Mouse (Mus musculus): ENCODE measurements around the gene Zbtb41. TPM values are rescaled to one million over a fixed set of nuclear protein-coding genes. Genes with fewer than 3 reads are reported as not detected.

Zbtb41 gene
- polyA plus RNA-seq, 1 experiment = 0.02 TPM

GRCm38 (mm10) chr1:139501258-139501752, 79.2 kb downstream of the Zbtb41 start, which contains the start of gene F13b:
TSS of gene F13b (plus strand) at chr1:139501702.
- Histone ChIP-seq H3K9me3 (ENCODE audit: control insufficient read depth, low read length) (no peaks in the 10 kb centered on the region), H3K4me1 (ENCODE audit: control insufficient read depth) (no peaks in the 10 kb centered on the region), H3K27me3 (ENCODE audit: control insufficient read depth) (no peaks in the 10 kb centered on the region), H3K4me3 (replicated peaks) (no peak within 1 kb of the TSS), H3K36me3 (ENCODE audit: control insufficient read depth) (peaks cover 3% of the 10 kb centered on the region)
- no peak for TF ChIP-seq GATA1 (IDR thresholded peaks at IDR 0.05; ENCODE audit: low read length)
- no peak for TF ChIP-seq TAL1 (IDR thresholded peaks at IDR 0.05; ENCODE audit: low read length)

Other genes with a start within 250 kb of the Zbtb41 start
- not detected in 2 replicates for gene Crb1, start 45.2 kb upstream of the Zbtb41 start, polyA plus RNA-seq (2012)
- gene Aspm, start 32.5 kb downstream of the Zbtb41 start, polyA plus RNA-seq (2012) = 0.19 and 0.27 TPM in 2 replicates
- not detected in 2 replicates for gene F13b, start 79.4 kb downstream of the Zbtb41 start, polyA plus RNA-seq (2012)
- not detected in 2 replicates for gene Cfhr1, start 138.0 kb downstream of the Zbtb41 start, polyA plus RNA-seq (2012)

All from erythroblast, embryonic 14.5 days (primary cell).